Mouse (Mus musculus): ENCODE measurements around the gene Higd1a.

Gene Higd1a

DNA sequence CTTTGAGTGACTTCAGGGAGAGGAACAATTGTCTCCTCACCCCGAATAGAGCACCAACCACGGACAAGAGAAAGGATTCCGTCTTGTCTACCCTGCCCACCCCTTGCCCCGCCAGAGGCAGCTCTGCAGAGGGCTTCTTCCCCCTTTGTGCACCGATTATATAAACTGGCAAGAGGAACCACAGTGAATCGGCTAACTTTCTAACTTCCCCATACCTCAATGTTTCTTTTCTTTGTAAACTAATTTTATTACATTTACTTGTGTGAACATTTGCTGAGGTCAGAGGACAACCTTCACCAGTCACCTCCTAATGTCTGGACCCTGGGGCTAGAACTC, at the start of gene Higd1a:
TSS of gene Higd1a (minus strand) at position 210 of the 336 bp plus-strand sequence.
- DNase-seq = no peak

DNA sequence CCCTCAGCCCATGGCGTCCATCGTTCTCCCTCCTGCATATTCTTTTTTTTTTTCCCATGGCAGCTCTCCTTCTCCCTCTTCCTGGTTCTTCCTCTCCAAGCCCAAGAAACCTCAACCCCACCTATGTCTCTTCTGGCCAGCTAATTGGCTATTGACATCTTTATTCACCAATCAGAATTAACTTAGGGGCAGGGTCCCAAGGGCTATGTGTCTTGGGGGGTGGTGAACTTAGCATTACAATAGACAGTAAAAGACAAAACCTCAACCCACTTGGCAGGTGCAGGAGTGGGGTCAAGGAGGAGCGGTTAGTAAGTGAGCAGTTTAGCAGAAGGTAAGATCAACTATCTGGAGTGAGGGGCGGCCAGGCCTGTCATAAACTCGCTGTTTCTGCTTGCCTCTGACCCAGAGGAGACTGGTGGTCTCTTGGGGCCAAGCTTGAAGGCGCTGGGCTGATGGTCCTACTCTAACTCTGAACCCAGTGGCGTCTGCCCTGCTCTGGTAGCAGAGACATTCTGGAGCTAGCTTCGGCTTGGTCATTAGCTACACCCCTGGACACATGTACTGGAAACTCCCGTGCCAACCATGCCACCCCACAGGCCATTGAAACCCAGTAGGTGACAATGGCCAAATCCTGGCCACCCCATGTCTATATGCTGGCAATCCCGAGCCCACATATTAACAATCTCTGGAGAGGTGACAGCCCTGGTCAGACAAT, 49.4 kb upstream of the Higd1a start:
- peak in 1 of 2 experiments; percentile 0 for DNase-seq

DNA sequence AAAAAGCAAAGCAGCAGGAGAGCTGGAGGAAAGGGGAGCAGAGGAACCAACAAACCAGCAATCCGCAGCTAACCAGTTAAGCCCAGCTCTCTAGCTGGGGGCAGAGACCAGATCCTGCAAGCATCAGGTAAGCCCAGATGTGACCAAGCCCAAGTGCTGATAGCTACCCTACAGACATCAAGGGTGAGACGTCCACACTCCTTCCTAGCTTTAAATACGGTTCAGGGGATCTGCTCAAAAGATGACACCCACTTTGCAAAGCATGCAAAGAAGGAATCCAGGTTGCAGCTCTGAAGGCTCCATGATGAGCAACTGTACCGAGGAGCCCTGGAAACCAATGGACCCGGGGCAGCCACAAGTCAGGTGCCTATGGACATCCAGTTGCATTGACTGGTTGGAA, 48.3 kb upstream of the Higd1a start:
- DNase-seq = peak in 1 of 2 experiments; percentile 0

DNA sequence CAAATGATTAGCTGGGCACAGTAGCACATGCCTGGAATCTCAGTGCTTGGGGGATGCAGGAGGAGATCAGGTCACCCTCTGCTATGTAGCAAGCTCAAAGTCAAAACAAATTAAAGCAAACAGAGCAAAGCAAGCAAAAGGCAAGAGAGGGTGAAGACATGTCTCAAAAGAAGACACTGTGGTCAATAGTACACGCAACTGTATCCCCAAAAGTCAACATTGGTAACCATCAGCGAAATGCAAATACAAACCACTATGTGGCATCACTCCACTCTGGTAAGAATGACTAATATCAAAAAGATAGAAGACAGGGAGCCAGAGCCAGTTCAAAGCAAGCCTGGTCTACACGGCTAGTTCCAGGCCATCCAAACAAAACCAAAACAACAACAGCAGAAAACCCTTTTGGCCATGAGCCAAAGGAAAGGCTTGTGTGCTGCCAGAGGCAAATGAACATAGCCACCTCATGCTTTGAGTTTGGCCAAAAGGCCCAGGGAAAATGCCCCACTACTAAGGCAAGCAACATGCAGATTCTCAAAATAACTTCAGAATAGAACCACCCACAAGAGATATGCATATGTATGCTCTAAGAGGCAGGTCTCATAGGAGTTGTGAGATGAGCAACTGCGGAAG, 47.5 kb upstream of the Higd1a start:
- peak; percentile 3 to 8 for DNase-seq

DNA sequence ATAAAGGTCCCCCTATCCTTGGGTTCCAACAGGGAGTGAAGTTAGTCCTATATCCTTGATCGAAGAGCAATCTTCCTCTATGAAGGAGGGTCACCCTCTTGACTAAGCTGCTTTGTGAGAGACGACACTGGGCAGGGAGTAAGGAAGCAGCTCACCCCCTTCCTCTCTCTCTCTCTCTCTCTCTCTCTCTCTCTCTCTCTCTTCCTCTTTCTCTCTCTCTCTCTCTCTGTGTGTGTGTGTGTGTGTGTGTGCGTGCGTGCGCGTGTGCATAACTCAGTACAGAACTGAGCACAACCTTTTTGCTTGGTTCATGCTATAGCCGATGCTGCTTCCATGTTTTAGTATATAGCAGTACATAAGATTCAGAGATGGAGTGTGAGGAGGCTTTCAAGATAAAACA, 46.8 kb upstream of the Higd1a start:
- no peak for DNase-seq

DNA sequence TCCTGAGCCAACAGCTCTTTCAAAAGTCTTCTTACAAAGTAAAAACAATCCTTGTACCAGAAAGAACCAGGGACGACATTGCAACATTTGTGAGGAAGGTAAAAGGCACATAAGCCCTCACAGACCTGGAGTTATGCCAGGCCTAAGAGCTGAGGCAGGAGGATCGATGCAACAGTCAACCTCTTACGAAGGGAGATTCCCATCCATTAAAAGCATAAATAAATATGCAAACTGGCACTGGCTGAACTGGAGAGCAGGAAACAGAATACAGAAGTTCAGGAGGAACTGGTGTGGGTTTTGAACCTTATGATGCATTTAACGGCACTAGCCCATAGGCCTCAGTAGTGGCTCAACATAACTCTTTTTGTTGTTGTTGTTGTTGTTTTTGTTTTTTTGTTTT, 46.2 kb upstream of the Higd1a start:
- peak in 1 of 2 experiments; percentile 1 for DNase-seq

DNA sequence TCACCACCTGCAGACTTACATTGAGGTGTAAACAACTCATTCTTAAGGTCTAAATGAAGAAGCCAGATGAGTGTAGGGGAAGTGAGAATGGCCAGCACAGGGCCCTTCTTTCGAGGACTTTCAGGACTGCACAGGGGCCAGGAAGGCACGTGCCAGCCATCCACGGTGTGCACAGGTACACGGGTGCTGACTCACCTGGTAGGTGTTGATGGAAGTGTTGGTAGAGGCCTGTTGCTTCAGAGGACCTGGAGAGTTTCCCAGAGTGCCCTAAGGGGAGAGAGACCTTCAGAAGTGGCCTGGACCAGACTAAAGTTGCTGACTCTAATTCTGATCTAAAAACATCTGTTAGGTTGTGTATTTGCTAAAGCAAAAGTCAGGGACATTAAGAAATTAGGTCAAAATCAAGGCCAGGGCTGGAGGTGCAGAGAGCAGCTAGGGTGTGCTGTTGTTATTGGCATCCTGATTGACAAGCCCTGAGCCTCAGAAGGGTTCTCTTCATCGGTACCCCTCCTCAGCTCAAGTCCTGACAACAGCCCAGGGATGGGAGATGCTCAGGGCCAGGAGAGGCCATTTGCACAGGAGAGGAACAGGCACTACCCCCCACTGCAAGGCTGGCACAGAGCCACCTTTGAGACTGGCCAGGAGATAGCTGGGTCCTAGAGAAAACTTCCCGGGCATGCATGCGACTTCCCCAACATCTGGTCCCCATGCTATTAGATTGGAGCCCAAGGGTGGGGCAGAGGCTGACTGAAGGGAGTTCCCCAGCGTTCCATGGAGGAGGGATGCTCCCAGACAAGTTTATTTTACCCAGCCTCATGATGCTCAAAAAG, 45.5 kb upstream of the Higd1a start:
- peak; percentile 4 to 42 for DNase-seq

DNA sequence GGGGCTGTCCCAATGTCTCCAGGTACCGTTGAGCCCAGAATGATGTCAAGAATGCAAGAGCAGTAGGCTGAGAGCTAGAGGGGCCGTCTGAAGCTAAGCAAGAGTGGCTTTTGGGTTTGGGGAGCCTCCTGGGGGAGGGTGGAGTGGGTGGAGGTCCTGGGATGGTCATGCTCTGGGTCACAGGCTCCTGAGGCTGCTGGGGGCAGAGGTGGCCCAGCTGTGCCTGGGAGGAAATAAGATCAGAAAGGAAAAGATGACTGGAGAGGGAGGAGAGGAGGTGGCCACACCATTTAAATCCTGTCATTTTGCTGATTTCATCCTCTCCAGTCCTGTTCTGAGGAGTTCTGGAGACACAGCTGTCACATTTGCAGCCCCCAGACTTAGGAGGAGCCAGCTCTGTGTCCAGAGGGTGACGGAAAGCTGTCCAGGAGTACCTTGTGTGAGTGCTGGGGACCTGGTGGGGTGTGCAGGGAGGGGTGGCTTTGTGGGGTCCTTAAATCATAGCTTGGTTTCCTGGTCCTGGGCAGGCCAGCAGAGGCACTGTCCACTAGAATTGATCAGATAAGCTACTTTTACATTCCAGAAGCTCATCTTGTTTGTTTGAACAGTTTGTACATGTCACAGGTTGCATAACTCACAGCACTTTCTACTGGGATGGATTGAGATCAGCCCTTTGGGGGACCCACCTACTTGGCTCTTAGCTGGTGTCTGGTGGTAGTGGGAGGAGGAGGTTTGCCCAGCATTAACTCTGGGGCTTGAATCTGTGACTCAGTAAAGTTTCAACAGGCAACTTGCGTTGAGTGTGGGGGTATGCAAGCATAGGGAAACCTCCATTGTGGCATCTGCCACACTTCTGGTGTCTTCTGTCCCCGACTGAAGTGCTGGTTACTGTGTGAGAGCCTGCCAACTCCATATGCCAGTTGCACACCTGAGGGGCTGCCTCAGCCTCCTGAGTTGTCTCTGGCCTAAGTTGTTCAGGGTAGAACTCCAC, 43.8 kb upstream of the Higd1a start:
- peak in 1 of 2 experiments; percentile 0 for DNase-seq

DNA sequence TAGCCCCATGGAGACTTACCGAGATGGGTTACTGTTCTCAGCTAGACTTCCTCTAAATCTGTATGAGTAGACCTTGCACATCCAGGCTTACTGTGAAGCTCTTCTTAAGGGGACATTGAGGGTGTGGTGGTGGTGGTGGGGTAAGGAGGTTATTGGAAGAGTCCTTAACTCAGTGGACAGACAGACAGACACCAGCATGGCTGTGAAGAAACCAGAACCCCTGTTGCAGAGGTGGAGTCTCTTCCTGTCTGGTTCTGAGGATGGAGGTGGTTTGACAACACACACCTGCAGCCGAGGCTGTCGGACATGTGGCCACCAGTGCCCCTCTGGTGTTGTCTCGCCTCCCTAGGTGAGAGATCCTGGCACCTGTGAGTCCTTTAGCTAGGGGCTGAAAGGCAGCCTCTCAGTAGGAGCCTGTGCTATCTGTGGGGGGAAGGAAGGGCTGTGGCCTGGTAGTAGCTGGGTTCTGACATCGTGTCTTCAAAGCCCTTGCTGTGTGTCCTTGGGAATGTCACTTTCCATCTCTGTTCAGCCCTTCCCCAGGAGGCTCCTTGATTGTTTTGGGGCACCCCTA, 42.2 kb upstream of the Higd1a start:
- DNase-seq = peak in 1 of 2 experiments; percentile 1

DNA sequence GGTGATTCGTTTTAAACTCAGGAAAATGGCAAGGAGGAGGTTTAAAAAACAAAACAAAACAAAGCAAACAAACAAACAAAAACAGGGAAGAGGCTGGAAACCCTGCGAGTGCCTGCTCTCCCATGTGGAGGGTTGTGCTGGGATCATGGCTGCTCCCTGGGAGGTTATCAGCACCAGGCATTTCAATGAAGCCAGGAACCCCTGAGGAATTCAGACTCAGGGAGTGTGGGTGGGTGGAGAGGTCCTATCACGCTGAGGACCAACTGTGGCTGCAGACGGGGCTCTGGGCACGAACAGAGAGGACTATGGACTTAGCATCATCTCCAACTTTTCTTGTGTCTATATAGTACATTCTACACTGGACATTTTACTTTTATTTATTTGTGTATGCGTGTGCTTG, 41.1 kb upstream of the Higd1a start:
- peak in 1 of 2 experiments; percentile 0 for DNase-seq

DNA sequence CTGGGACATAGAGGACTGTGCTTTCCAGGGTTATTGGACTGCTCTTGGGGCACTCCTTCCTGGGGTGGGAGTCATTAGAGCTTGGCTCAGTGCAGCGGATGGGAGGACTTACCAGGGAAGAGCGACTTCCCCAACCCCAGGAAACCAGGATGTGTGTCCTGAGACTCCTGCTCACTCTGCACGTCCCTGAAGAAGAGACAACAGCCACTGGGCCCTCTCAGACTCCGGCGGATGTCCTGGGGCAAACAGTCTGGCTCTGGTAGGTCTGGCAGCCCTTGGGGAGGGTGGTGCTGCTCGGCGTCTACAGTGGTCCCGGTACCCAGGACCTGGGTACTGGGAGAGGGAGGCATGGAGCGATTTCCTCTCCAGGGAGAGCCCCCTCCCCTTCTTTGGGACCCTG, 40.1 kb upstream of the Higd1a start, which contains the start of gene Ackr2:
TSS of gene Ackr2 (plus strand) at position 111 of the 400 bp plus-strand sequence.
- DNase-seq = peak in 1 of 2 experiments; percentile 3

DNA sequence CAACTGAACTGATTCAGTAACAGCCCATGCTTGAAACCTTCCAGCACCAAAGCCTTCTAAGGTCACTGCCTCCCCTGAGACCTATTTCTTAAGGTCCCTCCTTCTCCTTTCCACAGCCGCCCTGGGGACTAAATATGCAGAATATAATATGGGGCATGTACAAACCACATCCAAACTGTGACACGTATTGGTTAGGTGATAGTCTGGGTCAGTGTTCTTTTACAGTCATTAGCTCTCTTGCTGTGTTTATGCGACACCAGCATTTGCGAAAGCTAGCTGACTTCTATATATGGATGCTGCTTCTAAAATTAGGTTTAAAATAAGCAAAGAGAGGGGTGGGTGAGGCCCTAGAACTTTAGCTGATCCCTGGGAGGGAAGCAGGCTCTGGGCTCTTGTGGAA, 38.7 kb upstream of the Higd1a start:
- DNase-seq = peak in 1 of 2 experiments; percentile 0

DNA sequence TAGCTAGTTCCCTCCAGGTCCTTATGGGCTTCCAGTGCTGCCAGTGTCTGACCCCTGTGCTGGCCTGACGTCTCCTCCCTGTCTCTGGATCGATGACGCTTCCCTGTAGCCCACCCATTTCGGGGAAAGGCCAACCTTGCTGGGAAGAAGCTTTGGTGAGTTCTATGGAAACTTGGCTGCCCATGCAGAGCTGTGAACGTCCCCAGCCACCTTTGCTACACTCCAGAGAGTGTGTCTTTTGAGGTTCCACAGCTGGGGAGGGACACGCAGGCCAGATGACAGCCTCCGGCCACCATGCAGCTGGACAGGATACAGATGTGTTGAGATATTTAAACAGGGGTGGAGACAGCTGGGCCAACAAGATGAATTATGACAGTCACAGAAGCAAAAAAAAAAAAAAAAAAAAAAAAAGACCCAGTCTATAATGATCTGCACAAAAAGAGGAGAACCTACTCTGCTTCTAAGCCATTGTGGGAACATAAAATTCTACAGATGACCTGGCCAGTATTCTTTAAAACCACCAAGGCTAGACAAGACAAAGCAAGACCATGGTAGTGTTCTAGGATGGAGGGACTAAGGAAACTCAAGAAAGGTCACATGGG, 37.3 kb upstream of the Higd1a start:
- DNase-seq = peak; percentile 3 to 40

DNA sequence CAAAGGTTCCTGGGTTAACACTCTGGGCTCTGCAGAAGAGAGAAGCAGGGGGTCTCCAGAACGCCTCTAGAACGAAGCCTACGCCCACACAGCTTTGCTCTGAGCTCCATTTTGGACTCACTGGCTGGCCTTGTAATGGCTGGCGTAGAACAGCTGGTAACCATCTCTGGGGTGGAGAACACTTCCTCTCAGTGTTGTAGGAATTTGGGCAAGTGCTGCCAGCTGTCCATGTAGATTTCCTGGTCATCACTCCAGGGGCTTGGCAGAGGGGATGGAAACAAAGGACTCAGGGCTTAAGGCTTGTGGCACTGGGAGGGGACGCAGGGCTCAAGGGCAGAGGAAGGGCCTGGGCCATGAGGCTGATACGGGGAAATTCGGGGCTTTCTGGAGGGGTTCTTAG, 36.3 kb upstream of the Higd1a start:
- peak; percentile 1 to 31 for DNase-seq

DNA sequence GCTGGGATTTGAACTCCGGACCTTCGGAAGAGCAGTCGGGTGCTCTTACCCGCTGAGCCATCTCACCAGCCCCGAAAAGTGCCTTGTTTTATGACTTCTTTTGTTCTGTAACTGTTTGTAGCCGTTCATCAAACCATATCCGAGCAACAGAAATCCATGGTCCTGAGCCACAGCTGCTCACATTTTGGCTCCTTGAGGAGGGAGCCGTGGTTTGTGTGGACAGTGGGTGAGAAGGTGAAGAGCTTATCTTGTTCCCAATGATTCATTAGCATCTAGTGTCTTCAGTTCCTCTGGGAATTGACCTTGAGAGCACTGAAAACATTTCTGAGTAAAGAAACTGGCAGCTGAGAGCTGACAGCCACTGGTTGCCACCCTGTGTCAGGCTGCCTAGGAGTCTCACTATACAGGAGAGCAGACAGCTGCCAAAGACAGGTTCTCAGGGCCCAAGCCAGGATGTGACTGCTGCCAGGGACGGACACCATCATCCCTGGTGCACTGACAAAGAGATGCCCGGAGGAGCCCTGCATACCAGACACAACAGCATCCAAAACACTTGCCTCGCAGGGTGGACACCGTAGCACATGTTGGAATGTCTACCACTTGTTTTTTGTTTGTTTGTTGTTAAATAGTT, 34.0 kb upstream of the Higd1a start:
- DNase-seq = peak in 1 of 2 experiments; percentile 23

DNA sequence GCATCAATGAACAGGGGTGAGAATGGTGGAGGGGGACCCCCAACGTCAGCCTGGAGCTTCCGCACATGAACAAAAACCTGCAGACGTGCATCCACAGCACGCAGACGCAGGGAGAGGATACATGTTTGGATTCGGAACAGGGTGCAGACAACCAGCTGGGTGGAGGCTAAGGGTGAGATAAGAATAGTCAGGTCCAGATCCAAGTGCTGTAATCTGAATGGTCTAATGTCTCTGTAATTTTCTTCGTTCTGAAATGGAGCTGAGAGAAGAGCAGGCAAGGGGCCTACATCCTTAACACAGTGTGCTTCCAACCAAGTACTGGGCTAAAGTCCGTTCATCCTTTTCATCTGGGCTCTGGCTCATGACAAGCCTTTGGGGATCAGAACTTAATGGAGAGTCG, 33.1 kb upstream of the Higd1a start:
- peak in 1 of 2 experiments; percentile 30 for DNase-seq

DNA sequence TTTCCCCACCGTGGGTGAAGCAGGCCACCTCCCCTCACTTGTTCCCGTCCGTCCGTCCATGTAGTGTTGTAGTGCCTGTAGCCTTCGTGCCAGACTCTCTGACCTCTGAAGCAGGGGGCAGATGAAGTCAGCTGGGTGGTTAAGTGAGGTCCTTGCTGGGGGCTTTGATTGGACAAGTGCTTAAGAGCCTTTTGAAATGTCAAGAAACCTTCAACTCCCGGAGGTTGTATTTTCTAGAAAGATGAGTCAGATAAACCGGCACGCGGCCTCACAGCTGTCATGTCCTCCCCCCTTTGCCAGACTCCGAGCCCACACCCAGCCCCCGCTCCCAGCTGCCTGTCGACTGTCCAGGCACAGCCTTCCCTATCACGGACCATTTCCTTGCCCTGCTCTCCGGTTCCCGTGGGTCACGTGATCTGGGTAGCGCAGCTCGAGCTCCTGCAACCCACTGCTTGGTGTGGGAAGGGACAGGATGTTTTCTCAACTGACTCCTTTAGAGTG, 32.3 kb upstream of the Higd1a start:
- DNase-seq = peak; percentile 64 to 84

DNA sequence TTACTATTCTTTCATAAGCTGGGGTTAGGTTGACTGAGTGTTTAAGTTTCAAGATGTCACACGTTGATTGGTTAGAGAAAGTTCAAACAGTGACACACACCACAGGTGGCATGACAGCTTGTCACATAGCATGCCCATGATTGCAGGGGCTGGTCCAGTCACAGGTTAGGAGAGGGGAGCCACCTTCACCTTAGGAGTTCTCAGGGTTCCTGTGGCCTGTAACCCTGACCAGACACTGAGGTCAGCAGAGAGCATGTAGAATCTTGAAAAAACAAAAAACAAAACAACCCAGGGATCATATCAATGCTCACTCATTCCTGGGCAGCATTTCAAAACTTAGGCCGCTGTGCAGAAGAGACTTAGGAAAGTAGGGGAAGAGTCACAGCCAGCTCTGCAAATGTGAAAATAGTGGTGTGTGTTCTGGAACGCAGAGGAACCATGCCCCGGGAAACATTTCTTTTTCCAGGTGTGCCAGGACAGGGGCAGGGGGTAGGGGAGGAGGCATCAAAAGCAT, 31.8 kb upstream of the Higd1a start:
- no peak for DNase-seq

DNA sequence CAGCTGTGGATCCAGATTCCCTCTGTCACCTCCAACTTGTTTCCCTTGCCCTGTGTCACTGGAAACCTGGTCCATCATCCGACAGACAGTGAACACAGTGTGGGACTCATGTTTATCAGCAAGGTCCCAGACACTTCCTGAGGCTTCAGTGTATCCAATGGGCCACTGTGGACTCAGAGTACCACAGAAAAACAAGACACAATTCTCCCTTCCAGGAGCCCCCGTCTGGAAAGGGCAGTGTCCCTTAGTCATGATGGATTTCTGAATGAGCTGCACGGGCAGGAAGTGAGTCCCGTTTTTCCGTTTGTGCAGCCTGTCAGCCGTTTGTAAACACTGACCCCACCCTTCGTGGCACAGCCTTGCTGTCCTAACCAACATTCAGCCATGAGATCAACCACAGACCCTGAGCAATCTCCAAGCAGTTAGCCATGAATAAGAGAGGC, 23.9 kb upstream of the Higd1a start:
- peak in 1 of 2 experiments; percentile 52 for DNase-seq

DNA sequence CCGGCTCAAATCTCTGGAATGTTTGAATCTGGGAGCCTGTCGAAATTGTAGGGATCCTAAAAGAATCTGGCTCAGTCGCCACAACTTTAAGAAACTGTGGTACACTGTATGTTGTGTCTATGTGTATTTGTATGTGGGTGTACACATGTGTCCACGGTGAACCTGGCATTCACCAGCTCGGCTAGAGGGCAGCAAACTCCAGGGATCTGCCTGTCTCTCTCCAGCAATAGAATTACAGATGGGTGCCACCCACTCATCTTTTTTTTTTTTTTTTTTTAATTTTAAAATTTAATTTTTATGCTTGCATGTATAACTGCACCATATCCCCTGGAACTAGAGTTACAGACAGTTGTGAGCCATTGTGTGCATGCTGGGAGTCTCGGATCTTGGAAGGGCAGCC, 23.1 kb upstream of the Higd1a start:
- DNase-seq = no peak
